Mouse (Mus musculus) midbrain, embryonic 12.5 days (tissue): ENCODE measurements at regions not wholly inside any gene's neighbourhood (a gene's known extent, or its start where the extent isn't known, plus 50 kb on each side); places are given as distances from the start of the nearest gene placed in this dataset.
A peak's percentile ranks its signal among the peaks of the same experiment; 100 is the strongest.
"Not testable (repeated sequence)": the region's sequence is repeated elsewhere in the genome, so short reads cannot be mapped to it uniquely, and the experiment has no call there.

Experiments
- ATAC-seq: fragments of 200-750 bp; cut with Nextera tagmentation; 2 replicates; pipeline ENCODE4 v1.8.0; 2017; ENCODE audit warnings: low read depth, moderate TSS enrichment, moderate library complexity; ENCODE audit not compliant: low FRiP score
- H3K27ac ChIP-seq: fragments of 300-500 bp; sonication (generic); replicated peaks from 2 replicates; pipeline ENCODE4 v1.5.1; 2016; ENCODE audit warnings: mild to moderate bottlenecking
- H3K27me3 ChIP-seq: fragments of 300-500 bp; sonication (generic); 2 replicates; pipeline ENCODE4 v1.6.1; 2016; ENCODE audit warnings: mild to moderate bottlenecking
- H3K36me3 ChIP-seq: fragments of 300-500 bp; sonication (generic); 2 replicates; pipeline ENCODE4 v1.6.1; 2016
- H3K4me1 ChIP-seq: fragments of 300-500 bp; sonication (generic); 2 replicates; pipeline ENCODE4 v1.6.1; 2016
- H3K4me2 ChIP-seq: fragments of 300-500 bp; sonication (generic); replicated peaks from 2 replicates; pipeline ENCODE4 v1.6.1; 2016; ENCODE audit warnings: mild to moderate bottlenecking, moderate library complexity
- H3K4me3 ChIP-seq: fragments of 300-500 bp; sonication (generic); 2 replicates; pipeline ENCODE4 v1.5.1; 2016; ENCODE audit warnings: mild to moderate bottlenecking
- H3K9ac ChIP-seq: fragments of 300-500 bp; sonication (generic); replicated peaks from 2 replicates; pipeline ENCODE4 v1.6.1; 2016; ENCODE audit warnings: mild to moderate bottlenecking, moderate library complexity
- H3K9me3 ChIP-seq: fragments of 300-500 bp; sonication (generic); 2 replicates; pipeline ENCODE4 v1.6.1; 2016; ENCODE audit warnings: mild to moderate bottlenecking
- WGBS: fragments of 180-500 bp; shearing (Covaris S2); methylation state at CpG from one replicate; pipeline ENCODE4 v1.1.7; 2016; 5-methylcytosine and 5-hydroxymethylcytosine counted together

DNA sequence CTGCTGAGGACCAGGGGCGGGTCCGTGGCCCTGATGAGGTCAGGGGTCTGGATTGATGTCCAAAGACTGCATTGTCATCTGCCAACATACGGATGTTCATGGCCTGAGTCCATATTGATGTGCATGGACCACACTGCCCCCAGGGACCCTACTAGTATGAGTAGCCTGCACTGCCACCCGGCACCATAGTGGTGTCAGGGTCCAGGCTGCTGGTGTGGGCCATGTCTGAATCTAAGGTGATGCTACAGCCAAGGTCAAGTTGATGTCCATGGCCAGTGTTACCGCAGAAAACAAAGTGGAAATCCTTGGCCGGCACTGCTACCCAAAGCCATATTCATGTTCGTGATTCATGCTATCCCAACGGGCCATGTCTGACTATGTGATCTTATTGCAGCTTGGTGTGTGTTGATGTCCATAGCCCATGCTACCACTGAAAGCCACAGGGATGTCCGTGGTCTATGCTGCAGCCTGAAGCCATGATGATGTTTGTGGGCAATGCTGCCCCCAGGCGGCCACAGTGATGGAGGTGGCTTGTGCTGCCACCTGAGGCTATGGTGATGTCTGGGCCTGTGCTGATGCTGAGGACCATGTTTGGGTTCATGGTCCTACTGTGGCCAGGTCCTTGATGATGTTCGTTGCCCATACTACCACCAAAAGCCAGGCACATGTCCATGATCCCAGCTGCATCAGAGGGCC, 130.5 kb downstream of the Iqub start:
- Histone ChIP-seq H3K27me3 (no peaks in the 10 kb centered on the region), H3K4me2 (no peak overlapping the region), H3K36me3 (no peaks in the 10 kb centered on the region), H3K9me3 (no peaks in the 10 kb centered on the region), H3K4me1 (no peaks in the 10 kb centered on the region), H3K4me3 (no peak overlapping the region), H3K9ac (no peak overlapping the region), H3K27ac (no peak overlapping the region)
- WGBS: 79% methylated on average over 11 of the region's 11 CpGs
- ATAC-seq: peak; percentile 41; the same call in 1 of the 2 replicates

DNA sequence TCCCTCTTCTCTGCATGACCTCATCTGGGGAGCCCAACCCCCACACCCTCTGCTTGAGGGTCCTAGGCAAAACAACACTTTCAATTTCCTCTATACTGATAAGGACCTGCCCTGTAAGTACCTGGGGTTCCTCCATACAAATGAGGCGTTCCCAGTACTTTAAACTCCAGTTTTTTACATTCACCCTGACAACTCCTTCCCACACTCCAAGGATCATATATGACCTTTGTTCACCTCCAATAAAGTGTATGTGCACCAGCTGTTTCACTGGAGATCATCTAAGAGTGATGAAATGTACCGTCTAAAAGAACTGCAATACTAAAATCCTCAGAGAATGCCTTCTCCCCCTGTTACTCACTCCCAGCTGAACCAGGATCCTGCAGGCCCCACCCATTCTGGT, 135.0 kb downstream of the Iqub start:
- Histone ChIP-seq H3K9ac (no peak overlapping the region), H3K4me3 (no peak overlapping the region), H3K27me3 (0 out of 2 replicates have a peak, but pooled peaks cover 3% of the 10 kb centered on the region), H3K9me3 (no peaks in the 10 kb centered on the region), H3K4me1 (no peaks in the 10 kb centered on the region), H3K4me2 (no peak overlapping the region), H3K27ac (no peak overlapping the region), H3K36me3 (no peaks in the 10 kb centered on the region)
- WGBS: 87% methylated on average over 2 of the region's 2 CpGs
- ATAC-seq: no peak

- H3K4me3 ChIP-seq: no peak overlapping the region
- no peak overlapping the region for H3K27ac ChIP-seq
- 0 out of 2 replicates have a peak, but pooled peaks cover 3% of the 10 kb centered on the region for H3K27me3 ChIP-seq
- ATAC-seq: peak; percentile 47; the same call in 1 of the 2 replicates
- H3K9me3 ChIP-seq: no peaks in the 10 kb centered on the region
- H3K36me3 ChIP-seq: no peaks in the 10 kb centered on the region
- H3K9ac ChIP-seq: no peak overlapping the region
- H3K4me2 ChIP-seq: no peak overlapping the region
- whole genome bisulfite sequencing: 63% methylated on average over 4 of the region's 4 CpGs
- H3K4me1 ChIP-seq: no peaks in the 10 kb centered on the region
Measured at GRCm38 (mm10) chr6:24376728-24377127, 138.1 kb downstream of the Iqub start.

GRCm38 (mm10) chr6:24373161-24373560, 141.7 kb downstream of the Iqub start:
- Histone ChIP-seq H3K27ac (no peak overlapping the region), H3K9ac (no peak overlapping the region), H3K36me3 (no peaks in the 10 kb centered on the region), H3K4me1 (no peaks in the 10 kb centered on the region), H3K27me3 (0 out of 2 replicates have a peak, but pooled peaks cover 3% of the 10 kb centered on the region), H3K4me2 (no peak overlapping the region), H3K4me3 (no peak overlapping the region), H3K9me3 (no peaks in the 10 kb centered on the region)
- no peak for ATAC-seq
- 82% methylated on average over 6 of the region's 6 CpGs for WGBS

DNA sequence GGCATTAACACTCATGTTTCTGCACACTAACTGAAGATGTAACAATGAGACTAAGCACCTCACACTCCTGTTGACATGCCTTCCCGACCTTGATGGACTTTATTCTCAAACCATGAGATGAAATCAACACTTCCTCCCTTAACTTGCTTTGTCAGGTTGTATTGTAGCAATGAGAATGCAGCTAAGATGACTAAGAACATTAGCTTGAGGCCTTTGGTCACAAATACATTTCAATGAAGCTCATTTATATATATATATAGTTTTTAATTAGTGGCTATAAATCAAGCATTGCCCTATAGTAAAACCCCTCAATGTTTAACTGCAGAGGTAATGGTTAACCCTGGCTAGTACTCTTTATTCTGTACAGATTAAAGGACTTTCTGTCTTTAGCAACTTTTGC, 143.2 kb downstream of the Iqub start:
- H3K27me3 ChIP-seq: no peaks in the 10 kb centered on the region
- no peak for ATAC-seq
- no peaks in the 10 kb centered on the region for H3K4me1 ChIP-seq
- H3K36me3 ChIP-seq: no peaks in the 10 kb centered on the region
- no peak overlapping the region for H3K9ac ChIP-seq
- H3K9me3 ChIP-seq: no peaks in the 10 kb centered on the region
- no peak overlapping the region for H3K4me3 ChIP-seq
- WGBS: 63% methylated on average over 1 of the region's 1 CpGs
- no peak overlapping the region for H3K4me2 ChIP-seq
- H3K27ac ChIP-seq: no peak overlapping the region

GRCm38 (mm10) chr6:24350882-24351281, 164.0 kb downstream of the Iqub start:
- Histone ChIP-seq H3K9ac (no peak overlapping the region), H3K36me3 (no peaks in the 10 kb centered on the region), H3K4me3 (no peak overlapping the region), H3K27me3 (no peaks in the 10 kb centered on the region), H3K9me3 (no peaks in the 10 kb centered on the region), H3K27ac (no peak overlapping the region), H3K4me1 (0 out of 2 replicates have a peak, but pooled peaks cover 4% of the 10 kb centered on the region), H3K4me2 (no peak overlapping the region)
- WGBS: 14% methylated on average over 5 of the region's 5 CpGs
- peak; percentile 94 for ATAC-seq

- peak; percentile 48; the same call in 1 of the 2 replicates for ATAC-seq
- Histone ChIP-seq H3K36me3 (no peaks in the 10 kb centered on the region), H3K9me3 (no peaks in the 10 kb centered on the region), H3K27me3 (no peaks in the 10 kb centered on the region), H3K4me2 (peak overlapping the region; percentile 14), H3K4me1 (0 out of 2 replicates have a peak, but pooled peaks cover 4% of the 10 kb centered on the region), H3K4me3 (no peak overlapping the region), H3K27ac (no peak overlapping the region), H3K9ac (no peak overlapping the region)
- 58% methylated on average over 8 of the region's 8 CpGs for WGBS
Measured at GRCm38 (mm10) chr6:24348481-24349062, 166.3 kb downstream of the Iqub start.

GRCm38 (mm10) chr6:24347745-24348480, 167.0 kb downstream of the Iqub start:
- no peak; the same call in 1 of the 2 replicates for ATAC-seq
- Histone ChIP-seq H3K4me1 (0 out of 2 replicates have a peak, but pooled peaks cover 4% of the 10 kb centered on the region), H3K36me3 (no peaks in the 10 kb centered on the region), H3K4me2 (peak overlapping the region; percentile 14), H3K9ac (no peak overlapping the region), H3K4me3 (no peak overlapping the region), H3K27ac (no peak overlapping the region), H3K27me3 (no peaks in the 10 kb centered on the region), H3K9me3 (no peaks in the 10 kb centered on the region)
- WGBS: 49% methylated on average over 13 of the region's 13 CpGs

- no peak overlapping the region for H3K27ac ChIP-seq
- H3K27me3 ChIP-seq: no peaks in the 10 kb centered on the region
- H3K9ac ChIP-seq: no peak overlapping the region
- H3K4me1 ChIP-seq: no peaks in the 10 kb centered on the region
- ATAC-seq: no peak
- H3K4me2 ChIP-seq: no peak overlapping the region
- H3K4me3 ChIP-seq: no peak overlapping the region
- no peaks in the 10 kb centered on the region for H3K9me3 ChIP-seq
- H3K36me3 ChIP-seq: no peaks in the 10 kb centered on the region
Measured at GRCm38 (mm10) chr6:24342471-24342870, 172.4 kb downstream of the Iqub start.

DNA sequence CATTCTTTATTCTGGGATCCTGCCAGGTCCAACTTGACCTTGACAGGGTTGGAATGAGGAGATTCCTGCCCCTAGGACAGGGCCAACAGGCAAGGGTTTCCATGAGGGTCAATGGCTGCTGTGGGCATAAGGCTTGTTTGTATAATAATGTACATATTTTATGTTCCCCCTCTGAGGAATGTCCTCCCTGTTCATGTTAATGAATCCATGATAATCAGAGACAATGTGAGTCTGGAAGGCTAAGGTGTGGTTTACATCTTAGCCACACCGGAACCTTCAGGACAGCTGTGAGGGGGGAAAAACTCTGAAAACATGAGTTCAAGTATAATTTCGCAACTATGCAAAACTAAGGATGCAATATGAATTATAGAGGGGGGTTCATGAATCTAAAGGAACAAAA, 172.8 kb downstream of the Iqub start:
- Histone ChIP-seq H3K9me3 (no peaks in the 10 kb centered on the region), H3K4me2 (no peak overlapping the region), H3K9ac (no peak overlapping the region), H3K27me3 (no peaks in the 10 kb centered on the region), H3K4me1 (no peaks in the 10 kb centered on the region), H3K27ac (no peak overlapping the region), H3K36me3 (no peaks in the 10 kb centered on the region), H3K4me3 (no peak overlapping the region)
- ATAC-seq: no peak
- WGBS: 97% methylated on average over 2 of the region's 2 CpGs

DNA sequence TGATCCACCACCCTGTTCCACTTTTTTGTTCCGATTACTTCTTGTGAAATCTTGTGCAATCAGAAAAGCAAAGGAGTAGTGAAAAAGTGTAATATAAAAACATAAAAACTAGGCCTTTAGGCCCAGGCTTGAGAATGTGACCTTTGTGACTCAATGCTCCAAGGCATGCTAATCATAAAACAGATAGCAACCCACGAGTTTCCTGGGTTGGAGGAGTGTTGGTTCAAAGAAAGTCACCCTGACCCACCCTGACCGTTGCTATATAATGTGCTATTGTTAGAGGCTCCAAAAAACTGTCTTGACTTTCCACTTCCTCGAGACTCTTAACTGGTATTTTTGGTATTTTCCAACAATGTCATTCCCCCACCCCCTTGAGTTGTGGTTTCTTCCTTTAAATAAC, 172.2 kb upstream of the Slc13a1 start:
- not testable (repeated sequence) for H3K4me3 ChIP-seq, H3K4me1 ChIP-seq, H3K4me2 ChIP-seq, ATAC-seq, H3K27me3 ChIP-seq, H3K9me3 ChIP-seq, H3K9ac ChIP-seq, H3K27ac ChIP-seq, H3K36me3 ChIP-seq
- WGBS: 78% methylated on average over 4 of the region's 4 CpGs

DNA sequence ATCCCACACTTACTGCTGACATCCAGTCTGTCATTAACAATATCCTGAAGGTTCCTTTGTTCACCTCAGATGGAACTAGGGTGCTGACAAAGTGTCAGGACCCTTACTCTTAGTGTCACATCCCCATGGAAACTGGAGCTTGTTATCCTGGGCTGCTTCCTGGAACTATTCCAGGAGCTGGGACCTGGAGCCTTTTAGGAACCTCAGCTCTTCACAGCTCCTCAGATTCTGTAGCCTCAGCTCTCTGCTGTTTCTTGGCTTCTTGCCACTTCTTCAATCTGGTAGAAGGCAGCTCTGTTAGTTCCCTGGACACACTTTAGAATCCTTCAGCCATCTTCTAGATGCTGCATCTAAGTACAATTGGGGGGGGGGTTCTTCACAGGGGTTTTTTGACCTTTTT, 157.3 kb upstream of the Slc13a1 start:
- Histone ChIP-seq H3K27me3 (no peaks in the 10 kb centered on the region), H3K27ac (no peak overlapping the region), H3K4me3 (no peak overlapping the region), H3K9ac (no peak overlapping the region), H3K4me2 (no peak overlapping the region), H3K4me1 (no peaks in the 10 kb centered on the region), H3K36me3 (no peaks in the 10 kb centered on the region), H3K9me3 (no peaks in the 10 kb centered on the region)
- no peak for ATAC-seq
